Mouse (Mus musculus) limb, embryonic 11.5 days (tissue): ENCODE measurements around the gene Cmip. TPM values are rescaled to one million over a fixed set of nuclear protein-coding genes. Genes with fewer than 3 reads are reported as not detected.

Source experiments
- ATAC-seq: fragments of 200-750 bp; cut with Nextera tagmentation; 2 replicates; pipeline ENCODE4 v1.8.0; 2017; ENCODE audit warnings: low read depth; ENCODE audit not compliant: insufficient number of reproducible peaks, low FRiP score, low TSS enrichment
- DNase-seq: peaks from one replicate; pipeline ENCODE4 v3.0.0-alpha.2; 2015; ENCODE audit warnings: low spot score
- H3K27ac ChIP-seq: fragments of 300-500 bp; sonication (generic); replicated peaks from 2 replicates; pipeline ENCODE4 v1.5.1; 2014; ENCODE audit warnings: low read depth, mild to moderate bottlenecking, low read length
- H3K27me3 ChIP-seq: fragments of 300-500 bp; sonication (generic); 2 replicates; pipeline ENCODE4 v1.6.1; 2014; ENCODE audit warnings: mild to moderate bottlenecking, low read length, mixed read lengths; ENCODE audit not compliant: control insufficient read depth, insufficient read depth
- H3K36me3 ChIP-seq: fragments of 300-500 bp; sonication (generic); 2 replicates; pipeline ENCODE4 v1.6.1; 2014; ENCODE audit warnings: mild to moderate bottlenecking, low read length, moderate library complexity, mixed read lengths; ENCODE audit not compliant: control insufficient read depth, insufficient read depth
- H3K4me1 ChIP-seq: fragments of 300-500 bp; sonication (generic); 2 replicates; pipeline ENCODE4 v1.6.1; 2014; ENCODE audit warnings: low read length, mixed read lengths; ENCODE audit not compliant: control insufficient read depth, insufficient read depth
- H3K4me2 ChIP-seq: fragments of 300-500 bp; sonication (generic); 2 replicates; pipeline ENCODE4 v1.6.1; 2014; ENCODE audit warnings: low read depth, mild to moderate bottlenecking, moderate library complexity; ENCODE audit not compliant: severe bottlenecking
- H3K4me3 ChIP-seq: fragments of 300-500 bp; sonication (generic); 2 replicates; pipeline ENCODE4 v1.5.1; 2014; ENCODE audit warnings: low read depth, low read length
- H3K9ac ChIP-seq: fragments of 300-500 bp; sonication (generic); 2 replicates; pipeline ENCODE4 v1.6.1; 2014; ENCODE audit warnings: mild to moderate bottlenecking, low read length
- H3K9me3 ChIP-seq: fragments of 300-500 bp; sonication (generic); 2 replicates; pipeline ENCODE4 v1.6.1; 2016; ENCODE audit warnings: low read length; ENCODE audit not compliant: control insufficient read depth
- WGBS: fragments of 180-500 bp; shearing (Covaris S2); extraction: QIAGEN DNeasy Blood & Tissue Kit; methylation state at CpG from one replicate; pipeline ENCODE4 v1.1.7; 2014; 5-methylcytosine and 5-hydroxymethylcytosine counted together
- polyA plus RNA-seq: library from polyadenylated mRNA; unstranded; fragments of >200 nt; fragmentation: Nextera tagmentation; extraction: Ambion mirVana; gene quantifications from 2 replicates; pipeline ENCODE4 v1.2.1, GENCODE M21; 2014

Cmip gene
- polyA plus RNA-seq, 1 experiment from 2014 or later, result 14.3 TPM

DNA sequence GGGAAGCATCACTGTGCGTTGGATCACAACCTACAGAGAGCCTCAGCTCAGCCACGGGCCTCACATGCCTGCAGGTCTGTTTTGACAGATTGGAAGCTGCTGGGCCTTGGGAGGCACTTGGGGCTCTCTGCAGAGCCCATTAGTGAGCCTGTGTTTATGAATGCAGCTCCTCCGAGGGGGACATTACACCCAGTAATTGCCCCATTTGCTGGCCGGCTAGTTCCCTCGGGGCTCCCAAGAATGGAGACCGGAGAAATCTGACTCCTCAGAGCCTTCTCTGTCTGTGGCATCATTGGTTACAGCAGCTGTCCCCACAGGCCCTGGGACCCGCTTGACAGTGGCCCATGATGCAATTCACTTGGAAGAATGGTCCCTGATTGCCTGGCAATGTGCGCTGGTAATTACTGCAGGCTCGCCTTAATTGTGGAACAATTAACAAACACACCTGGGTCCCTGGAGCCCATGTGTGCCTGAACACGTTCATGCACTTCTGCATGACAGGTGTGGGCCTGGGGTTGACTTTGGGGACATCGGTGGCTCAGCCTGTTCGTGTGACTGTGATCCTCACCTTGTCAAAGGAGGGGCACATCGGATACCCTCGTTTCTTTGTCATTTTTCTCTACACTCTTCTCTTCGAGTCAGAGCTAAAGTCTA lies 189.6 kb downstream of the Cmip start:
- Histone ChIP-seq H3K9ac (no peak overlapping the region), H3K4me3 (no peak overlapping the region), H3K27me3 (no peaks in the 10 kb centered on the region), H3K4me1 (0 out of 2 replicates have a peak, but pooled peaks cover 3% of the 10 kb centered on the region), H3K36me3 (peaks cover 3% of the 10 kb centered on the region), H3K27ac (no peak overlapping the region), H3K4me2 (no peak overlapping the region), H3K9me3 (no peaks in the 10 kb centered on the region)
- WGBS, result 30% methylated on average over 15 of the region's 15 CpGs
- peak; percentile 43 for DNase-seq
- 0 out of 2 replicates have a peak, but pooled peaks have one; percentile 41 for ATAC-seq

DNA sequence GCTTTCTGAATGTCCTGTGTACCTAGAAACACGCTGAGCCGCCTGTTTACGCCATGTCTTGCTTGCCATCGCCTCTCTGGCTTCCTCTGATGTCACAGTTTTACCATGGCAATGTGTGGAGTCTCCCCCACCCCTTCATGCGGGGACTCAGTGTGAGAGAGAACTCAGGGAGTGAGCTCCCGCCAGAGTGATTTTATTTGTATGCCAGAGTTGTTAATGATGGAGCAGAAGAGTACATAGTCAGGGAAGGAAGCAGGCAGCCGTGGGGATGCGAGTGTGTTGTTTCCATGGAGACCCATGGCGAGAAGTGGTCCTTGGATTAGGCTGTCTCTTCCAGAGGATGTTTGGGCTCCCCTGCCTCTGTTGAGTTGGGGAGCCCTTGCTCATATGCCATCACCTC lies 194.2 kb downstream of the Cmip start:
- DNase-seq, result no peak
- WGBS, result 84% methylated on average over 9 of the region's 9 CpGs
- Histone ChIP-seq H3K4me1 (peaks cover 3% of the 10 kb centered on the region; the same call in 1 of the 2 replicates), H3K27me3 (no peaks in the 10 kb centered on the region), H3K4me2 (no peak overlapping the region), H3K4me3 (no peak overlapping the region), H3K27ac (no peak overlapping the region), H3K36me3 (peaks cover 6% of the 10 kb centered on the region), H3K9ac (no peak overlapping the region), H3K9me3 (no peaks in the 10 kb centered on the region)
- ATAC-seq, result no peak

DNA sequence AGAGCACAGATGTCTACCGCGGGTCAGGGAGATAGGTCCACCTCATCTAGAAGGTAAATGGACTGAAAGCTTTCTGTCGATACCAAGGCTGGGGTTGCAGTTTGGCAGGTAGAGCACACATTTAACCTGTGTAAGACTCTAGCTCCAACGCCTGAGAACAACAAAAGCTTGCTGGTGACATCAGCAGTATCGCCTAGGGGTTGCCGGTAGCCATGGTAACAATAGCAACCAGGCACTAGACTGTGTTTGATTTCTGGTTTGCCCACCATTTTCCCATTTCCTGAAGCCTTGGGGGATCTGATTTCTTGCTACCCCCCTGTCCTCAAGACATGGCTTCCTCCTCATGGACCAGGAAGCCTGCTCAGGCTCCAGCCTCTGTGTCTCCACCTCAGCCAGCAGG lies 197.1 kb downstream of the Cmip start:
- no peak overlapping the region for H3K9ac ChIP-seq
- peaks cover 9% of the 10 kb centered on the region for H3K36me3 ChIP-seq
- DNase-seq (no peak), ATAC-seq (no peak)
- no peak overlapping the region for H3K27ac ChIP-seq
- H3K27me3 ChIP-seq, result no peaks in the 10 kb centered on the region
- no peaks in the 10 kb centered on the region for H3K9me3 ChIP-seq
- H3K4me1 ChIP-seq, result peaks cover 5% of the 10 kb centered on the region; the same call in 1 of the 2 replicates
- 91% methylated on average over 6 of the region's 6 CpGs for WGBS
- no peak overlapping the region for H3K4me3 ChIP-seq
- H3K4me2 ChIP-seq, result no peak overlapping the region

DNA sequence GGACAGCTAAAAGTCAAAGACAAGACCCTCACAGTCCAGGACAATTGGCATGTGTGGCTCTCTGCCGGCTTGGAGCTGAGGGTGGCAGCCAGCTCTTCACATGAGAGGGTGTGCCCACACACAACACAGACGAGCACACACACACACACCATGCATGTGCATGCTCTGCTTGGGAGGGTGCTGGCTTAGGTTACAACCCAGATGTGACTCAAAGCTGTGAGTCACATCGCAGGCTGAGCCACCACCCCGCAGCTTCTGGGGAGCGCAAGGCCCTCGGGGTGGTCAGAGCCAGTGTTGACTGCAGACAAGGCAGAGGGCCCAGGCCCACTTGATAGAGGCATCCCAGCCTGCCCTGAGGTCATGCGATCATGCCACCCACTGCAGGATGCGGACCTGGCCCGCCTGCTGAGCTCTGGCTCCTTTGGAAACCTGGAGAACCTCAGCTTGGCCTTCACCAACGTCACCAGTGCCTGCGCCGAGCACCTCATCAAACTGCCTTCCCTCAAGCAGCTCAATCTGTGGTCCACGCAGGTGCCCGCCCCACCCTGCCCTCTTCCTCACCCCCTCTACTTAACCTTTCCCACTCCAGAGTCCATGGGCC lies 197.8 kb downstream of the Cmip start:
- no peak for DNase-seq
- H3K36me3 ChIP-seq, result peaks cover 9% of the 10 kb centered on the region
- H3K4me2 ChIP-seq, result no peak overlapping the region
- H3K9me3 ChIP-seq, result no peaks in the 10 kb centered on the region
- WGBS, result 90% methylated on average over 14 of the region's 14 CpGs
- no peak for ATAC-seq
- peaks cover 6% of the 10 kb centered on the region; the same call in 1 of the 2 replicates for H3K4me1 ChIP-seq
- H3K27me3 ChIP-seq, result no peaks in the 10 kb centered on the region
- H3K9ac ChIP-seq, result no peak overlapping the region
- H3K4me3 ChIP-seq, result no peak overlapping the region
- H3K27ac ChIP-seq, result no peak overlapping the region

DNA sequence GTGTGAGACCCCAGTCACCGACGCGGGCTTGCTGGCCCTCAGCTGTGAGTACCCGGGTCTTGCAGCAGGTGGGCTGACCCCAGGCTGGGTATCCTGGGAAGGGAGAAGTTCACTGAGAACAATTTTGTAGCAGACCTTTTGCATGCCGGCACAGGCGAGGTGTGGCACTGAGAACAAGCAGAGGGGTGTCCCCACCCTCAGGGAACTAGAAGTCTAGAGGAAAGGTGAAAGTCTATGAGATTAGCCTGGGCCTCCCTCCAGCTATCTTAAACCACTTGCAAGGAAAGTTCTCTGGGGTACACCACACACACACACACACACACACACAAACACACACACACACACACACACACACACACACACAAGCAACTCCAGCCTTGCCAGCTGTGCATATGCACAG lies 198.8 kb downstream of the Cmip start:
- peaks cover 9% of the 10 kb centered on the region for H3K36me3 ChIP-seq
- ATAC-seq, result no peak
- DNase-seq, result no peak
- no peaks in the 10 kb centered on the region for H3K27me3 ChIP-seq
- H3K4me2 ChIP-seq, result no peak overlapping the region
- H3K9ac ChIP-seq, result no peak overlapping the region
- WGBS, result 95% methylated on average over 6 of the region's 6 CpGs
- H3K4me3 ChIP-seq, result no peak overlapping the region
- H3K27ac ChIP-seq, result no peak overlapping the region
- H3K4me1 ChIP-seq, result peaks cover 6% of the 10 kb centered on the region; the same call in 1 of the 2 replicates
- H3K9me3 ChIP-seq, result no peaks in the 10 kb centered on the region

DNA sequence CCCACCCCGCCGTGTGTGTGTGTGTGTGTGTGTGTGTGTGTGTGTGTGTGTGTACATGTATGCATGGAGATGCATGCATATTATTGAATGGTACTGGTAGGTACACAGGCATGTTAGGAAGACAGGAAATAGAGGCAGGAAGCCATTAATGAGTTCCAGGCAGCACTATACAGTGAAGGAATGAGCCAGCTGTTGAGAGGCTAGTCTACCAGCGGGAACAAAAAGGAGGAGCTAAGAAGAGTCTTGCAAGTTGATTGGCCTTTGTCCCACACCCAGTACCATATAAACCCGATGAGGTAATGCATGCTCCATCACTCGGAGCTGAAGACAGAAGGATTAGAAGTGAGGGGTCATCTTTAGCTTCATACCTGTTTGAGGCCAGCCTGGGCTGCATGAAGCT lies 201.6 kb downstream of the Cmip start:
- peaks cover 5% of the 10 kb centered on the region for H3K36me3 ChIP-seq
- H3K4me1 ChIP-seq, result peaks cover 6% of the 10 kb centered on the region; the same call in 1 of the 2 replicates
- H3K4me2 ChIP-seq, result no peak overlapping the region
- ATAC-seq (peak; percentile 59), DNase-seq (no peak)
- H3K27ac ChIP-seq, result no peak overlapping the region
- no peak overlapping the region for H3K4me3 ChIP-seq
- no peaks in the 10 kb centered on the region for H3K27me3 ChIP-seq
- no peaks in the 10 kb centered on the region for H3K9me3 ChIP-seq
- H3K9ac ChIP-seq, result no peak overlapping the region
- 67% methylated on average over 5 of the region's 5 CpGs for WGBS

DNA sequence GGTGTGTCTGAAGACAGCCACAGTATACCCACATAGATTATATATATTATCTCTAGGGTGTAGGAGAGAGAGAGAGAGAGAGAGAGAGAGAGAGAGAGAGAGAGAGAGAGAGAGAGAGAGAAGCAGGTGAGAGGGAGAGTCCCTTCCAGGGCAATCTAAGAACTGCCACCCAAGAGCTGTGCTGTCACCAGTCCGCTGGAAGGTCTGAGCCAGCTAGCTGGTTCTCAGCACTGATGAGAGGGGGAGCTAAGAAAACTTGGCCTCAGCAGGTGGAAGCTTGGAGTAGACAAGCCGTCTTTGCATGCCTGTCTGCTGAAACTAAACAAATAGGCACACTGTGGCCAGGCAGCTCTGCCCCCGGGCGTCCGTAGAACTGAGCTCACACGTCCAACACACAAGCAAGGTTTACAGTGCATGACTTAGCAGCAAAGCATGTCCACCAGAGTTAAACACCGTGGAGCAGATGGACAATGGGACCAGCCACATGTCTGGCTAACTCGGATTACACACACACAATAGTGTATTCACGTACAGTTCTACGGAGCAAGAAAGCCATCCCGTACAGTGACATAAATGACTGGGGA lies 205.9 kb downstream of the Cmip start:
- no peak overlapping the region for H3K4me2 ChIP-seq
- 82% methylated on average over 11 of the region's 11 CpGs for WGBS
- H3K4me1 ChIP-seq, result 0 out of 2 replicates have a peak, but pooled peaks cover 3% of the 10 kb centered on the region
- no peaks in the 10 kb centered on the region for H3K36me3 ChIP-seq
- no peak for DNase-seq
- H3K9me3 ChIP-seq, result no peaks in the 10 kb centered on the region
- H3K4me3 ChIP-seq, result no peak overlapping the region
- ATAC-seq, result no peak
- no peaks in the 10 kb centered on the region for H3K27me3 ChIP-seq
- no peak overlapping the region for H3K27ac ChIP-seq
- no peak overlapping the region for H3K9ac ChIP-seq

DNA sequence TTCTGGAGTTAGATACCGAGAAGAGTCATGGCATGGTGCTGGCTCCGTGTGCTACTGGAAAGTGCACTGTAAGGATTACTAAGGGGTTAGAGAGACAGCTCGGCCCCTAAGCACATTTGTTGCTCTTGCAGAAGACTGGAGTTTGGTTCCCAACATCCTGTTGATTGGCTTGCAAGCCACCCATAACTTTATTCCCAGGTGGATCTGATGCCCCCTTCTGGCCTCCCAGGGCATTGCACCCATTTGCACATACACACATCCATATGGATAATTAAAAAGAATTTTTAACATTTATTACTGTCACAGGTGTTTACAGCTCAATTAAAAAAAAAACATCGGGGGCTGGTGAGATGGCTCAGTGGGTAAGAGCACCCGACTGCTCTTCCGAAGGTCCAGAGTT lies 207.7 kb downstream of the Cmip start:
- no peak for DNase-seq
- Histone ChIP-seq H3K9me3 (no peaks in the 10 kb centered on the region), H3K27me3 (no peaks in the 10 kb centered on the region), H3K4me2 (no peak overlapping the region), H3K27ac (no peak overlapping the region), H3K9ac (no peak overlapping the region), H3K36me3 (no peaks in the 10 kb centered on the region), H3K4me1 (peaks cover under 1% of the 10 kb centered on the region; the same call in 1 of the 2 replicates), H3K4me3 (no peak overlapping the region)
- ATAC-seq, result no peak
- WGBS, result 88% methylated on average over 6 of the region's 6 CpGs
